Mouse (Mus musculus) C2C12 (cell line): Measurements from ENCODE around the gene Upf3b. TPM values are rescaled to one million over a fixed set of nuclear protein-coding genes. Genes with fewer than 3 reads are reported as not detected.

Experiments used
- H3K27me3 ChIP-seq: one replicate; pipeline ENCODE4 v1.6.1; 2011; ENCODE audit not compliant: control insufficient read depth, insufficient read depth, insufficient read length
- H3K36me3 ChIP-seq: one replicate; pipeline ENCODE4 v1.6.1; 2011; ENCODE audit not compliant: control insufficient read depth, insufficient read depth
- H3K4me3 ChIP-seq: one replicate; pipeline ENCODE4 v1.5.1; 2011; ENCODE audit warnings: mild to moderate bottlenecking, control low read depth; ENCODE audit not compliant: poor library complexity, insufficient read depth, severe bottlenecking
- H3K79me2 ChIP-seq: one replicate; pipeline ENCODE4 v1.6.1; 2011; ENCODE audit not compliant: control insufficient read depth, insufficient read depth
- H3K79me3 ChIP-seq: one replicate; pipeline ENCODE4 v1.6.1; 2011; ENCODE audit warnings: low read depth, control low read depth
- H3ac ChIP-seq: one replicate; pipeline ENCODE3; 2011; ENCODE audit warnings: low read depth; ENCODE audit not compliant: control insufficient read depth, insufficient read length
- CEBPB ChIP-seq: IDR thresholded peaks from one replicate; pipeline ENCODE4 v1.6.1; 2011; ENCODE audit warnings: low read depth, mild to moderate bottlenecking, control low read depth, moderate library complexity
- CTCF ChIP-seq: IDR thresholded peaks from one replicate; pipeline ENCODE4 v1.5.1; 2011; ENCODE audit not compliant: control insufficient read depth, insufficient read depth, insufficient read length
- FOSL1 ChIP-seq: IDR thresholded peaks from one replicate; pipeline ENCODE4 v1.8.0; 2011; ENCODE audit warnings: mild to moderate bottlenecking, low read length; ENCODE audit not compliant: poor library complexity, insufficient read depth, severe bottlenecking
- MAX ChIP-seq: IDR thresholded peaks from one replicate; pipeline ENCODE4 v1.6.1; 2011; ENCODE audit warnings: mild to moderate bottlenecking, control low read depth
- MYOD1 ChIP-seq: IDR thresholded peaks from one replicate; pipeline ENCODE4 v1.6.1; 2011; ENCODE audit warnings: low read depth; ENCODE audit not compliant: control insufficient read depth, insufficient read length
- MYOG ChIP-seq: IDR thresholded peaks from one replicate; pipeline ENCODE4 v1.6.1; 2011; ENCODE audit not compliant: control insufficient read depth, insufficient read length; ENCODE audit errors: extremely low read depth
- USF1 ChIP-seq: IDR thresholded peaks from one replicate; pipeline ENCODE4 v1.6.1; 2011; ENCODE audit warnings: low read depth, mild to moderate bottlenecking, control low read depth, moderate library complexity
- polyA plus RNA-seq: library from polyadenylated mRNA; unstranded; fragments of >200 nt; fragmentation: generic; extraction: Trizol; gene quantifications from one replicate; pipeline ENCODE4 v1.2.1, GENCODE M21; 2012; ENCODE audit warnings: missing spikeins

The Upf3b gene
- polyA plus RNA-seq, 1 experiment: 4.3 TPM

- peak within 1 kb of the TSS; percentile 59 for H3K4me3 ChIP-seq
- no peak for TF ChIP-seq MYOG
- no peak for TF ChIP-seq CEBPB
- no peak for TF ChIP-seq MAX
- no peak for TF ChIP-seq USF1
- TF ChIP-seq CTCF: no peak
- TF ChIP-seq MYOD1: no peak
- no peak for TF ChIP-seq FOSL1
- no peaks in the 10 kb centered on the region for H3K36me3 ChIP-seq
Measured at GRCm38 (mm10) chrX:37126671-37127358, 16.7 kb upstream of the Upf3b start, which contains the start of gene Nkap. Gene Nkap (plus strand): TSS chrX:37126795.

DNA sequence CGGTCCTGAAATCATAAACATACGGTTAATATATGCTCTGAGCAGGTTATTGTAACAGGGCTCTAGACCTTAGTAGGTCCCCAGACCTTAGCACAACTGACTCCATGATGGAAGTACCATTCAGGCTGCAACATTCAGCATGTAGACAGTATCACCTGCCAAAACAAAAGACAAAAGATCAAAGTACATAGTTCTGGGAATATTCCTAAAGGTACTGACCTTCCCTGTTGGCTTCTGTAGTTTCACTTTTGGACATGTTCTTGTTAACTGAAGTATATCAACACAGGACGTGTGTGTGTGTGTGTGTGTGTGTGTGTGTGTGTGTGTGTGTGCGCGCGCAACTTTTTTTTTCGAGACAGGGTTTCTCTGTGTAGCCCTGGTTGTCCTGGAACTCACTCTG lies 15.4 kb upstream of the Upf3b start:
- Histone ChIP-seq H3K36me3 (no peaks in the 10 kb centered on the region), H3K79me2 (peaks cover 25% of the 10 kb centered on the region), H3K79me3 (peaks cover 15% of the 10 kb centered on the region), H3K4me3 (no peak overlapping the region), H3K27me3 (no peaks in the 10 kb centered on the region), H3ac (no peak overlapping the region)
- TF ChIP-seq USF1 (no peak), MAX (no peak), MYOG (no peak), CTCF (no peak), CEBPB (no peak), FOSL1 (no peak), MYOD1 (no peak)

More at GRCm38 (mm10) chrX:37126671-37127358, 16.7 kb upstream of the Upf3b start, which contains the start of gene Nkap:
- peaks cover 25% of the 10 kb centered on the region for H3K79me2 ChIP-seq
- H3K79me3 ChIP-seq: peaks cover 15% of the 10 kb centered on the region
- H3ac ChIP-seq: peak within 1 kb of the TSS; percentile 79
- no peaks in the 10 kb centered on the region for H3K27me3 ChIP-seq

DNA sequence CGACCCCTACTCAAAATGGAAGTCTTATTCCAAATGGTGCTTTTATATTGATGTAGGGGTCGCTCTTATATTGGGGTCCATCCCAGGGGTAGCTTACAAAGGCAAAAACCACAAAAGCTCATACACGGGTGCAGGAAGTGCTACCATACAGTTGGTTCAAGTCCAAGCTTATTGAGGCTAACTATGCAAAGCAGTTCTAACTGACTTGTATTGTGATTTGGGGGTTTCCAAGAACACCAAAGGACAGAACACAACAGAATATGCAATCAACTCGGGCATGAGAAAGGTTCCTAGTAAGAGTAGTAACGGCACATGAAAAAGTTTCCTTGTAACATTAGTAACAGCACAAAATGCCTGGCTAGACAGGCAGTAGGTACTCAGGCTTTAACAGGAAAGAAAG lies 10.1 kb upstream of the Upf3b start:
- peaks cover 15% of the 10 kb centered on the region for H3K27me3 ChIP-seq
- H3ac ChIP-seq: no peak overlapping the region
- H3K4me3 ChIP-seq: no peak overlapping the region
- no peaks in the 10 kb centered on the region for H3K79me3 ChIP-seq
- no peaks in the 10 kb centered on the region for H3K79me2 ChIP-seq
- TF ChIP-seq CEBPB: no peak
- no peak for TF ChIP-seq MYOG
- TF ChIP-seq CTCF: no peak
- TF ChIP-seq USF1: no peak
- no peak for TF ChIP-seq MAX
- no peak for TF ChIP-seq FOSL1
- no peak for TF ChIP-seq MYOD1
- H3K36me3 ChIP-seq: no peaks in the 10 kb centered on the region

DNA sequence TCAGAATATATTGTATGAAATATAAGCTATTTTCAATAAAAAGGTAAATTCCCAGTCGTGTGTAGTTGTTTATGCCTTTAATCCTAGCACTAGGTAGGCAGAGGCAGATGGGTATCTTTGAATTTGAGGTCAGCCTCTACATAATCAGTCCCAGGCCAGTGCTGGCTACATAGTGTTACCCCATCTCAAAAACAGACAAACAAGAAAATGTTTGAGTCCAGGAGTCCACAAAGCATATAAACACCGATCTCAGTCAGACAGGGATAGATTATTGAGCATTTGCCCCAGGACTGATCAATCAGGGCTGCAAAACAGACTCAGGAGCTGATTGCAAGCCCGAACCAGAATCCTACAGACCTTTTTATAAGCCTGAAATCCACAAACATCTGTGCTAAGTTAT lies 9.5 kb upstream of the Upf3b start:
- Histone ChIP-seq H3K36me3 (no peaks in the 10 kb centered on the region), H3ac (no peak overlapping the region), H3K4me3 (no peak overlapping the region), H3K79me3 (no peaks in the 10 kb centered on the region), H3K79me2 (no peaks in the 10 kb centered on the region), H3K27me3 (peaks cover 16% of the 10 kb centered on the region)
- no peak for TF ChIP-seq MYOD1
- TF ChIP-seq CTCF: no peak
- TF ChIP-seq FOSL1: no peak
- no peak for TF ChIP-seq USF1
- no peak for TF ChIP-seq MAX
- no peak for TF ChIP-seq CEBPB
- no peak for TF ChIP-seq MYOG

GRCm38 (mm10) chrX:37117085-37117484 lies 7.0 kb upstream of the Upf3b start:
- Histone ChIP-seq H3K79me2 (no peaks in the 10 kb centered on the region), H3K36me3 (no peaks in the 10 kb centered on the region), H3ac (no peak overlapping the region), H3K4me3 (no peak overlapping the region), H3K27me3 (peaks cover 16% of the 10 kb centered on the region), H3K79me3 (no peaks in the 10 kb centered on the region)
- TF ChIP-seq CEBPB: no peak
- TF ChIP-seq USF1: no peak
- no peak for TF ChIP-seq MYOG
- TF ChIP-seq CTCF: no peak
- no peak for TF ChIP-seq MYOD1
- no peak for TF ChIP-seq FOSL1
- no peak for TF ChIP-seq MAX

DNA sequence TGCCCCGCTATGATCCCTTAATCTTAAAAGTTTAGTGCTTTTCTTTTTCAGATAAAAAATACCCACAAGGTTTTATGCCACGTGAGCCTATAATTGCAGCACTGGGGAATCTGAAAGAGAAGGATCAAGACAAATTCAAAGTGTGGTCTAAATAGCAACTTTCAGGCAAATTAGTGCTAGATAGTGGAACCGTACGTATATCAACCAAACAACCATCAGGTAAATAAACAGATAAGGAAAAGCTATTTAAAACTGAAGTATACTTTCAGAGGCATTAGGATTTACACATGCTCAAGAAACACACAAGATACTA lies 715 bp upstream of the Upf3b start:
- Histone ChIP-seq H3K79me2 (peaks cover 18% of the 10 kb centered on the region), H3K79me3 (peaks cover 7% of the 10 kb centered on the region), H3ac (no peak overlapping the region), H3K27me3 (peaks cover 6% of the 10 kb centered on the region), H3K4me3 (no peak overlapping the region), H3K36me3 (peaks cover 2% of the 10 kb centered on the region)
- no peak for TF ChIP-seq MYOD1
- no peak for TF ChIP-seq FOSL1
- TF ChIP-seq MAX: no peak
- no peak for TF ChIP-seq CTCF
- no peak for TF ChIP-seq USF1
- no peak for TF ChIP-seq CEBPB
- no peak for TF ChIP-seq MYOG
